Mouse (Mus musculus): ENCODE measurements around the gene Gm17364. TPM values are rescaled to one million over a fixed set of nuclear protein-coding genes. Genes with fewer than 3 reads are reported as not detected.
"Not testable (repeated sequence)": the region's sequence is repeated elsewhere in the genome, so short reads cannot be mapped to it uniquely, and the experiment has no call there.

Gm17364 gene
- total and polyA plus RNA-seq, 2 experiments from 2014 or later = not detected

GRCm38 (mm10) chr13:41263304-41264006 is 10.3 kb downstream of the Gm17364 start:
- no peak for TF ChIP-seq EP300 (IDR thresholded peaks at IDR 0.05; ENCODE audit: low read depth)
- no peak for TF ChIP-seq CTCF (IDR thresholded peaks at IDR 0.05; ENCODE audit: low read depth)
- Histone ChIP-seq H3K9me3 (replicated peaks; ENCODE audit: control insufficient read depth, low read length) (0 out of 2 replicates have a peak, but pooled peaks cover 4% of the 10 kb centered on the region), H3K9ac (replicated peaks; ENCODE audit: low read depth, low read length) (no peak overlapping the region), H3K4me2 (ENCODE audit: low read depth, low read length) (no peak overlapping the region), H3K27ac (ENCODE audit: low read depth) (no peak overlapping the region), H3K4me1 (ENCODE audit: control insufficient read depth, insufficient read depth) (no peaks in the 10 kb centered on the region), H3K4me3 (ENCODE audit: low read depth, low read length) (no peak overlapping the region), H3K27me3 (ENCODE audit: control insufficient read depth, insufficient read depth, low read length) (no peaks in the 10 kb centered on the region), H3K36me3 (replicated peaks; ENCODE audit: control insufficient read depth, insufficient read depth, low read length) (no peaks in the 10 kb centered on the region)
- DNase-seq (ENCODE audit: low spot score) (no peak), ATAC-seq (ENCODE audit: insufficient read depth, low read depth) (no peak)
- WGBS = 77% methylated on average over 5 of the region's 5 CpGs

GRCm38 (mm10) chr13:41261617-41262016 is 12.2 kb downstream of the Gm17364 start:
- not testable (repeated sequence) for H3K4me1 ChIP-seq (ENCODE audit: control insufficient read depth, insufficient read depth); H3K4me2 ChIP-seq (ENCODE audit: low read depth, low read length); H3K4me3 ChIP-seq (ENCODE audit: low read depth, low read length); H3K27me3 ChIP-seq (ENCODE audit: control insufficient read depth, insufficient read depth, low read length); H3K27ac ChIP-seq (ENCODE audit: low read depth); H3K36me3 ChIP-seq (replicated peaks; ENCODE audit: control insufficient read depth, insufficient read depth, low read length); H3K9ac ChIP-seq (replicated peaks; ENCODE audit: low read depth, low read length); H3K9me3 ChIP-seq (replicated peaks; ENCODE audit: control insufficient read depth, low read length); ATAC-seq (ENCODE audit: insufficient read depth, low read depth); DNase-seq (ENCODE audit: low spot score)
- WGBS = 86% methylated on average over 8 of the region's 8 CpGs

GRCm38 (mm10) chr13:41257851-41258250 is 15.9 kb downstream of the Gm17364 start:
- no peaks in the 10 kb centered on the region for H3K27me3 ChIP-seq (ENCODE audit: control insufficient read depth, insufficient read depth, low read length)
- no peaks in the 10 kb centered on the region for H3K4me1 ChIP-seq (ENCODE audit: control insufficient read depth, insufficient read depth)
- H3K36me3 ChIP-seq (replicated peaks; ENCODE audit: control insufficient read depth, insufficient read depth, low read length) = no peaks in the 10 kb centered on the region
- DNase-seq (ENCODE audit: low spot score) (no peak), ATAC-seq (ENCODE audit: insufficient read depth, low read depth) (no peak)
- H3K4me3 ChIP-seq (ENCODE audit: low read depth, low read length) = no peak overlapping the region
- H3K27ac ChIP-seq (ENCODE audit: low read depth) = no peak overlapping the region
- TF ChIP-seq CTCF (IDR thresholded peaks at IDR 0.05; ENCODE audit: low read depth) (no peak), EP300 (IDR thresholded peaks at IDR 0.05; ENCODE audit: low read depth) (no peak)
- 65% methylated on average over 4 of the region's 4 CpGs for WGBS
- no peaks in the 10 kb centered on the region for H3K9me3 ChIP-seq (replicated peaks; ENCODE audit: control insufficient read depth, low read length)
- no peak overlapping the region for H3K4me2 ChIP-seq (ENCODE audit: low read depth, low read length)
- H3K9ac ChIP-seq (replicated peaks; ENCODE audit: low read depth, low read length) = no peak overlapping the region

GRCm38 (mm10) chr13:41256962-41257361 is 16.8 kb downstream of the Gm17364 start:
- Histone ChIP-seq H3K4me3 (ENCODE audit: low read depth, low read length) (no peak overlapping the region), H3K36me3 (replicated peaks; ENCODE audit: control insufficient read depth, insufficient read depth, low read length) (no peaks in the 10 kb centered on the region), H3K9ac (replicated peaks; ENCODE audit: low read depth, low read length) (no peak overlapping the region), H3K27me3 (ENCODE audit: control insufficient read depth, insufficient read depth, low read length) (no peaks in the 10 kb centered on the region), H3K9me3 (replicated peaks; ENCODE audit: control insufficient read depth, low read length) (no peaks in the 10 kb centered on the region), H3K4me1 (ENCODE audit: control insufficient read depth, insufficient read depth) (no peaks in the 10 kb centered on the region), H3K27ac (ENCODE audit: low read depth) (no peak overlapping the region), H3K4me2 (ENCODE audit: low read depth, low read length) (no peak overlapping the region)
- DNase-seq (ENCODE audit: low spot score) = no peak
- 83% methylated on average over 3 of the region's 3 CpGs for WGBS
- TF ChIP-seq EP300 (IDR thresholded peaks at IDR 0.05; ENCODE audit: low read depth) (no peak), CTCF (IDR thresholded peaks at IDR 0.05; ENCODE audit: low read depth) (no peak)
- ATAC-seq (ENCODE audit: insufficient read depth, low read depth) = no peak

- no peaks in the 10 kb centered on the region for H3K27me3 ChIP-seq (ENCODE audit: control insufficient read depth, insufficient read depth, low read length)
- H3K4me2 ChIP-seq (ENCODE audit: low read depth, low read length) = no peak overlapping the region
- no peaks in the 10 kb centered on the region for H3K36me3 ChIP-seq (replicated peaks; ENCODE audit: control insufficient read depth, insufficient read depth, low read length)
- peaks cover under 1% of the 10 kb centered on the region; the same call in 1 of the 2 replicates for H3K4me1 ChIP-seq (ENCODE audit: control insufficient read depth, insufficient read depth)
- H3K4me3 ChIP-seq (ENCODE audit: low read depth, low read length) = no peak overlapping the region
- TF ChIP-seq EP300 (IDR thresholded peaks at IDR 0.05; ENCODE audit: low read depth) = no peak
- no peak for TF ChIP-seq CTCF (IDR thresholded peaks at IDR 0.05; ENCODE audit: low read depth)
- no peak overlapping the region for H3K9ac ChIP-seq (replicated peaks; ENCODE audit: low read depth, low read length)
- no peaks in the 10 kb centered on the region for H3K9me3 ChIP-seq (replicated peaks; ENCODE audit: control insufficient read depth, low read length)
- 91% methylated on average over 5 of the region's 5 CpGs for WGBS
- no peak for ATAC-seq (ENCODE audit: insufficient read depth, low read depth)
- no peak overlapping the region for H3K27ac ChIP-seq (ENCODE audit: low read depth)
- no peak for DNase-seq (ENCODE audit: low spot score)
Measured at GRCm38 (mm10) chr13:41256126-41256525, 17.7 kb downstream of the Gm17364 start.

- WGBS = 92% methylated on average over 7 of the region's 7 CpGs
- no peak overlapping the region for H3K9ac ChIP-seq (replicated peaks; ENCODE audit: low read depth, low read length)
- H3K4me3 ChIP-seq (ENCODE audit: low read depth, low read length) = no peak overlapping the region
- no peaks in the 10 kb centered on the region for H3K9me3 ChIP-seq (replicated peaks; ENCODE audit: control insufficient read depth, low read length)
- H3K27ac ChIP-seq (ENCODE audit: low read depth) = no peak overlapping the region
- TF ChIP-seq CTCF (IDR thresholded peaks at IDR 0.05; ENCODE audit: low read depth) (no peak), EP300 (IDR thresholded peaks at IDR 0.05; ENCODE audit: low read depth) (no peak)
- H3K27me3 ChIP-seq (ENCODE audit: control insufficient read depth, insufficient read depth, low read length) = no peaks in the 10 kb centered on the region
- H3K4me1 ChIP-seq (ENCODE audit: control insufficient read depth, insufficient read depth) = peaks cover 6% of the 10 kb centered on the region; the same call in 1 of the 2 replicates
- ATAC-seq (ENCODE audit: insufficient read depth, low read depth) = no peak
- DNase-seq (ENCODE audit: low spot score) = no peak
- H3K4me2 ChIP-seq (ENCODE audit: low read depth, low read length) = no peak overlapping the region
- no peaks in the 10 kb centered on the region for H3K36me3 ChIP-seq (replicated peaks; ENCODE audit: control insufficient read depth, insufficient read depth, low read length)
Measured at GRCm38 (mm10) chr13:41252736-41253135, 21.0 kb downstream of the Gm17364 start.

Data from heart, postnatal 0 days (tissue).